Mouse (Mus musculus) ES-CJ7 (cell line): ENCODE measurements around the gene Ltb4r1.
A peak's percentile ranks its signal among the peaks of the same experiment; 100 is the strongest.

Experiments
- DNase-seq: peaks from one replicate; pipeline ENCODE4 v3.0.0; 2011; ENCODE audit warnings: low read depth, low spot score

Gene Ltb4r1

GRCm38 (mm10) chr14:55785195-55785594 lies 19.4 kb downstream of the Ltb4r1 start:
- peak; percentile 64 for DNase-seq

DNA sequence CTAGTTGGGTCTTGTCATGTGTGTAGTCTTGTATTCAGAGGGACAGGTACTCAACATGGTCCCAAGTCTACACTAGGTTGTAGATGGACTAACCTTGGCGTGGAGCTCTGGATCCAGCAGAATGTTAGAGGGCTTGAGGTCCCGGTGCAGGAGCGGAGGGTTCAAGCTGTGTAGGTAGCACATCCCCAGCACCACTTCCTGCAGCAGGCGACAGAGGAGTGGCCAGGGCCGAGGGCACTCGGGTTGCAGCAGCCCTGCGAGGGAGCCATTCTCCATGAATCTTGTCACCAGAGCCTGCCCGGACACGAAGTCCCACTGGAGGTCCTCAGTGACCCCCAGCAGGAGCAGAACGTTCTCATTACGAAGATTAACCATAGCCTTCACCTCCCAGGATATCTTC lies 22.0 kb downstream of the Ltb4r1 start:
- no peak for DNase-seq

GRCm38 (mm10) chr14:55788256-55789050 lies 22.7 kb downstream of the Ltb4r1 start, which contains the start of gene Ripk3:
TSS of gene Ripk3 (minus strand) at chr14:55788865.
- DNase-seq, result peak; percentile 78

GRCm38 (mm10) chr14:55793461-55793860 lies 27.7 kb downstream of the Ltb4r1 start:
- DNase-seq, result no peak

DNA sequence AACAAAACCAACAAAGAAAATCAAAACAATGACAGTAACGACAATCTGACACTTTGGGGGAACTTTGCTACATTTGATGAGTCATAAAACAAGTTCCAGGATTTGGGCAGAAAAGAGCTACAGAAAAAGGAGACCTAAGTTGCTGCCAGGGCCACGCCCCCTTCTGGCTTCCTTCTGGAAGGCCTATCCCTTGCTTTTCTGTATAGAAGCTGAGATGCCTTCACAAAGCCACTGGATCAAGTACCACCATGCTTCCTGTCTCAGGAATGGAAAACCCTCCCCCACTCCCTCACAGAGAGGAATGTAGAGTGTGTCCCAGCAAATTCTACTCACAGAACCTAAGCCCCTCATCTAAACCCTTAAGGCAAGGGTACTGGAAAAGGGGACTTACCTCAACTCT lies 28.2 kb downstream of the Ltb4r1 start:
- DNase-seq, result no peak

DNA sequence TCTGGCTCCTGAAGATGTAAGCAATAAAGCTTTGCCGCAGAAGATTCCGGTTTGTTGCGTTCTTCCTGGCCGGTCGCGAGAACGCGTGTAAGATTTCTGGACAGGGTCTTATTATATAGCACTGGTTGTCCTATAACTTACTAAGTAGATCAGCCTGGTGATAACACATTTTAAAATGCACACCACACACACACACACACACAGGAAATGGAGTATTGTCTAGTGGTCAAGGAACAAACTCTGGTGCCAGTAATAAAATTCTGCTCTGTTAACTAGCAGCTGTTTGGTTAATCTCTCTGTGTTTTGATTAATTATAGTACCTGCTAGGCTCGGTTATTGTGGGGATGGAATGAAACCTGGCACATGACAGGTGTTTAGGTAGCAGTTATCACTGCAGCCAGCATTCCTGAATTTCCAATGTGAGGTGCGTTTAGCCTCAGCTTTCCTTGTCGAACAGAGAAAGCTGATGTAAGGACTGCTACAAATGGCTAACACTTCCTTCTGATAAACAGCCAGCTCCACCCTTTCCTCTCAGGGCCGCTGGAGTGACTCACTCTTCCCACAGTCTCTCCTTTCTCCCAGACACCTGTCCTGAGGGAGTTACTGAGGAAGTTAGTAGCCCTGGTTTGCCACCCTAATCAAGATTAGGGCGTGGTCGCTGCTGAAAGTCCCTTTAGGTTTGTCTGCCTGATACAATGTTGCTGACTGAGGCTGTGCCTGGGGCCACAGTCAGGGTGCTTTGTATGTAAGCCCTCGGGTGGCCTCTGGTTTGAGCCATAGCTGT lies 29.8 kb downstream of the Ltb4r1 start:
- no peak for DNase-seq

GRCm38 (mm10) chr14:55814885-55815284 lies 49.1 kb downstream of the Ltb4r1 start:
- DNase-seq, result peak; percentile 89

DNA sequence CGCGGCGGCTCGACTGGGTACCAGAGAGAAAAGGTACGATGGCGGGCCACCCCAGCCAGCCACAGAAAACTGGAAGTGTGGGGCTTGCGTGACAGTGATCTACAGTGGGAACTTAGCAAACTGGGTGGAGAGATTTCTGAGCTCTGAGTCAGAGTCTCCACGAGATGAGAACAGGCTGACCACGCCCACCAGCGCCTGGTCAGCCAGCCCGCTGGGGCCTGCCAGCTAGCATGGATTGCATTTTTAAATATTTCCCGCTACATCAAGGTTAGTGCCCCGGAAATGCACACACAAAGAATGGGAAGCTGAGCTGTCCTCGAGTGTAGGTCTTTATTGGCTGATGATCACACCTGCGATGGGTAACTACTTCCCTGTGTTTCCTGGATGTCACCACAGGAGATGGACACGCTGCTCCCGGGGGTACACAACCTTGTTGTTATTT lies 49.6 kb downstream of the Ltb4r1 start:
- DNase-seq, result peak; percentile 78
